Mouse (Mus musculus): Measurements from ENCODE around the gene Grm2.
"Not testable (repeated sequence)": the region's sequence is repeated elsewhere in the genome, so short reads cannot be mapped to it uniquely, and the experiment has no call there.

The Grm2 gene

DNA sequence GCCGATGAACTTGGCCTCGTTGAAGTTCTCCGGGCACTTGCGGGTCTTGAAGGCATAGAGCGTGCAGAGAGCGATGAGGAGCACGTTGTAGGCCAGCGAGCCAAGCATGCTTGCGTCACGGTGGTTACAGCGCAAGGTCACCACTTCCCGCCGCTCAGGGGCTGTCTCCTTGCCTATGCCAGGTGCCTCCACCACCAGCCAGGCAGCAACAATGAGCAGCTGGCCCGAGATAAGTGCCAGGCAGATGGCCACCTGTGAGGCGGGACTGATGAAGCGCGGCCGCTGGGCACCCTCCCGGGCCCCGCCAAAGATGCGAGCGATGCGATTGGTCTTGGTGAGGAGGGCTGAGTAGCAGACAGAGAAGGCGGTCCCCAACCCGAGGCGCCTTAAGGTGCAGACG is 8.7 kb downstream of the Grm2 start:
- DNase-seq (ENCODE audit: low spot score), result no peak

DNA sequence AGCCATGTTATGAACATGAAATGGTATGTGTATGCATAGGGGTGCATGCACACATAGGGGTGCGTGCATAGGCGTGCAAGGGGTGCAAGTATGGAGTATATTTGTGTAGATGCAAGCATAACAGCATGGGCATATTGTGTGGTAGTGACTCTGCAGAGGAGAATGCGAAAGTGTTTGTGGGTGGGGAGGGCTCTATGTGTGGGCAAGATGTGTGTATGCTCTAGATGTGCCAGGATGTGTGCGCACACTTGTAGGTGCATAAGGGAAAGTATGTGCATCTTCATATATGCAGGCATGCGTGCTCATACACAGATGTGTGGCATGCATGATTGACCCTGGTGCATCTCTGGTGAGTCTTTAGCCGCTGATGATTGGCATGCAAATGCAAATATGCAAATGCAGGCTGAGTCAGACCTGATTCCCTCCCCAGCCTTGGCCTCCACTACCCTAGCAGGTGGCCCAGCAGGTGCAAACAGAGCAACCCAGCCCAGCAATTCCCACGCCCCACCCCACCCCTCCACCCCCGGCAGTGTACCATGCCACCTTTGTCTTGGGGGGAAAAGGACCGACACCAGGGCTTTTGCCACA is 10.1 kb downstream of the Grm2 start:
- no peak for DNase-seq (ENCODE audit: low spot score)

DNA sequence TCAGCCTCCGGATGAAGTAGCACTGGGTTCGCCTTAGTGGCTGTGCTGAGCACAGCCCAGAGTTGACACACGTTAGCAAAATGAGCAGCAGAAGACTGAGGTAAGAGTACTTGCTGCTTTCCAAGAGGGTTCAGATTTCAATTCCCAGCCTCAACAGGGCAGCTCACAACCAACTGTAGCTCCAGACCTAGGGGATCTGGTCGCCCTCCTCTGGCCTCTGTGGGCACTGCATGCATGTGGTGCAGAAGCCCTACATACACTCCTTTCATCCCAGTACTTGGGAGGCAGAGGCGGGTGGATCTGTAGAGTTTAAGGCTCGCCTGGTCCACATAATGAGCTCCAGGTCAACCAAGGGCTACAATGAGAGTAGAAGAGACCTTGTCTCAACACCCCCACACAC is 12.1 kb downstream of the Grm2 start:
- DNase-seq (ENCODE audit: low spot score), result no peak

DNA sequence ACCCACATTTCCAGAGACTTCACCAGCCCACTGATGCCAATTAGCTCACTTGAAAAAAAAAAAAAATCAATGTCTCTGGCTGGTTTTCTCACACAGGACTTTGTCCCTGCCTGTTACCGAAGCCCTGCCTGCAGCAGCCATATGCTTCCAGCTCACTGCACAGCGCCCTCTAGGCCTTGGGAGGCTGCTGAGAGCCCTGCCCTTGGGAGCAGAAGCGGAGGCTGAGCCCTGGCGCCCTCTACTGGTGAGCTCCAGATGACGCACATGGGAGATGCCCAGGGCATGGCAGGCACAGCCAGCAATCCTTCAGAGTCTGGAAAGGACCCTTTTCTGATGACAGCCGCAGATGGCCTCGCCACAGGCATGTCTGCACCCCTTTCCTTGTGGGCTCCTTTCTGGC is 12.8 kb downstream of the Grm2 start:
- DNase-seq (ENCODE audit: low spot score), result peak; percentile 75

GRCm38 (mm10) chr9:106641346-106641745 is 14.5 kb downstream of the Grm2 start:
- no peak for DNase-seq (ENCODE audit: low spot score)

DNA sequence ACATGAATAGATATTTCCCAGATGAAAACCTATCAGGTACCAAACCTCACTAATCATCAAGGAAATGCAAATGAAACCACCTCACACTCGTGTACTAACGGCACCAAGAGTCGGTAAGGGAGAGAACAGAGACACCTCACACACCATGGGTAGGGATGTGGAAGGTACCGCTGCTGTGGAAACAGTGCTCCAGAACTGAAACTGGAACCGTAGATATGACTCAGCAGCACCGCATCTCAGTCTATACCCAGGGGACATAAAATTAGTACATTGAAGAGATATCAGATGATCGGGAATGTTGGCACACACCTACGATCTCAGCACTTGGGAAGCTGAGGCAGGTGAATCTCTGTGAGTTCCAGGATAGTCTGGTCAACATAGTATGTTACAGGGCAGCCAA is 17.7 kb downstream of the Grm2 start:
- DNase-seq (ENCODE audit: low spot score), result no peak

DNA sequence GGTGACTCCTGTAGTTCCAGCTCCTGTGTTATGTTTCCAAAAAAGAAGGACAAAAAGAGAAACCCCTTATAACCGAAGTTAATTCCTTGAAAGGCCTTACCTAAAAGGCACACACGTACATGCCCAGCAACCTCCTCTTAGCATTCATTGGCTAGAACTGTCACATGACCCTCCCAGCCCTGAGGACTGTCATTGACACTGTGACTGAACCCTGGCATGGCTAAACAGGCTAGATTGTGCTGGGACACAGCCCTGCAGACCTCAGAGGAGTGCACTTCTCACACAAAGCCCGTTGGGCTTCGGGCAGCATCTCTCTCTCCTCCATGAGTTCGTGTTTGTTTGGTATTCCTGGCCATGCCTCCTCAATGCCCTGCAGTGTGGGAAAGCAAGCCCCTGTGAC is 23.7 kb downstream of the Grm2 start:
- DNase-seq (ENCODE audit: low spot score), result no peak

- DNase-seq (ENCODE audit: low spot score), result not testable (repeated sequence)
Measured at GRCm38 (mm10) chr9:106627796-106628195, 28.1 kb downstream of the Grm2 start.

DNA sequence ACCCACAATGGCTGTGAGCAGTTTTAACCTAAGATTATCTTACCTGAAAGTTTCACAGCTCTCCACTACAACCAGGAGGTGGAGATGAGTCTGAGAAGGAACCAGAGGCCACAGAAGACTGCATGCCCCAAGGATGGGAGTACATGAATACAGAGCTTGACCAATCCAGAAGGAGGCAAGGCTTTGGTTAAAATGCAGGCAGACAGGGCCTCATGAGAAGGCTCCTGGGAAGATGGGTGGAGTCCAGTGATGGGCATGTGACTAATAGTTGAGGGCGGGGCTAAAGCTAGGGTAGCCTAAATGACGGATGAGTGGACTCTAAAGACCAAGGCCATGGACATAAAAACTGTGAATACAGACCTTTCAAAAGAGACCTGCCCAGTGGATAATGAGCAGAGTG is 29.6 kb downstream of the Grm2 start, which contains the start of gene Iqcf6:
TSS of gene Iqcf6 (plus strand) at position 301 of the 400 bp plus-strand sequence.
- DNase-seq (ENCODE audit: low spot score), result no peak

- no peak for DNase-seq (ENCODE audit: low spot score)
Measured at GRCm38 (mm10) chr9:106617496-106617895, 38.4 kb downstream of the Grm2 start.

- DNase-seq (ENCODE audit: low spot score), result no peak
Measured at GRCm38 (mm10) chr9:106616306-106616705, 39.6 kb downstream of the Grm2 start.

- no peak for DNase-seq (ENCODE audit: low spot score)
Measured at GRCm38 (mm10) chr9:106614616-106615015, 41.3 kb downstream of the Grm2 start.

DNA sequence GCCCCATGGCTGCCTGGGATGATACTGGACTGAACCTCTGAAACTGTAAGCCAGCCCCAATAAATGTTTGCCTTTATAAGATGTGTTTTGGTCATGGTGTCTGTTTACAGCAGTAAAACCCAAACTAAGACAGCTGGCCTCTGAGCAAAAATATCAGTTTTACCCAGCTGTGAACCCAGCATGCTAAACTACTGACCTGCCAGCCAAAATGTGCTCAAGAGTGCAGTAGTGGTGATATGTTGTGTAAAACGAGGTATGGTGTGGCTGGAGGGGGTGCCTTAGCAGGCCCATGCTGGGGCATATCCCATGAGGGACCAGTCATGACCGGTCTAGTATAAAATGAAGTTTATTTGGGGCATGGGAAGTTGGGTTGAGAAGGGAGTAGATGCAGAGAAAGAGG is 41.9 kb downstream of the Grm2 start:
- no peak for DNase-seq (ENCODE audit: low spot score)

- DNase-seq (ENCODE audit: low spot score), result no peak
Measured at GRCm38 (mm10) chr9:106610727-106611126, 45.2 kb downstream of the Grm2 start.

DNA sequence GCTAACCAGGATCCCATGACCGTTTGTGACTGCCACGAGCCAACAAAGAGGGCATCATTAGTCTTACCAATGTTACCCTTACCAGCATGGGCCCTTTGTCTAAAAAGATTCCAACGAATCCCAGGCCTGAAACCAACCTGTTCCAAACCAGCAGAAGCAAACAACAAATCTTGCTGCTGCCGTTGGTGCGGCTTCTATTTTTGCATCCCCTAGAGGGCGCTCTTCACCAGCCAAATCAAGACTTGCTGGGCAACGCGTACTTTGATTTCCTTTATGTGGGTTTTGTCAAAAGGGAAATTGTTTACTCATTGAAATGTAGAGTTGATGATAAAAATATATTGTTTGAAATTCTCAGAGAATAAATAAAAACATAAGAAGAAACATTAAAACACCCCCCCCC is 55.3 kb downstream of the Grm2 start:
- DNase-seq (ENCODE audit: low spot score), result peak; percentile 14

- DNase-seq (ENCODE audit: low spot score), result no peak
Measured at GRCm38 (mm10) chr9:106598466-106598865, 57.4 kb downstream of the Grm2 start.

- DNase-seq (ENCODE audit: low spot score), result no peak
Measured at GRCm38 (mm10) chr9:106595836-106596235, 60.0 kb downstream of the Grm2 start.

DNA sequence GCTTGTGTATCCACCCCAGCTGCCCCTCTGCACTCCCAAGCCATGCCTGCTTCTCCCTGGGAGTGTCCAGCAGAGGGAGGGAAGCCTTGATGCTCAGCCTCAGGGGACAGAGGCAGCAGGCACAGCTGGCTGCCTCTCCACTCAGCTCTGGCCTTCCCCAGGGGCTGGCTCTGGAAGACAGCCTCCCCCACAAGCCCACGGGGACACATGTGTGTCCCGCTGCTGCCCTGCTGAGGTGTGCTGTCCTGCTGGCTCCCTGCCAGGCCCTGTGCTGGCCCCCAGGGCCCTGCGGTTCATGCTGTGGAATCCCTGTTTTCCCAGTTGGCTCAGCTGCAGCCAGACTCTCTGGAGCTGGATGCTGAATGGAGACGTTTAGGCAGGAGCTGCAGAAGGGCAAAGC is 60.5 kb downstream of the Grm2 start:
- DNase-seq (ENCODE audit: low spot score), result not testable (repeated sequence)

All from lung, postnatal 25 days (tissue).